Mouse (Mus musculus) CH12.LX (cell line): ENCODE results near the gene Fam78b. TPM values are rescaled to one million over a fixed set of nuclear protein-coding genes. Genes with fewer than 3 reads are reported as not detected.

Experiments used
- DNase-seq: peaks from one replicate; pipeline ENCODE4 v3.0.0-alpha.2; 2013; ENCODE audit errors: extremely low read depth
- H3K27ac ChIP-seq: 2 replicates; pipeline ENCODE4 v1.5.1; 2012; ENCODE audit warnings: low read depth, mild to moderate bottlenecking, control low read depth, moderate library complexity; ENCODE audit not compliant: insufficient read depth
- H3K27me3 ChIP-seq: replicated peaks from 2 replicates; pipeline ENCODE3; 2012; ENCODE audit warnings: inconsistent platforms
- H3K36me3 ChIP-seq, 2 experiments: replicated peaks in 1 of 2; 2 replicates each; pipeline versions ENCODE3 to v1.6.1; 2012; ENCODE audit warnings: inconsistent platforms in 1 of 2, low read length in 1 of 2, mild to moderate bottlenecking in 1 of 2, mixed read lengths in 1 of 2, moderate library complexity in 1 of 2; ENCODE audit not compliant: control insufficient read depth in 1 of 2, insufficient read depth in 1 of 2
- H3K4me1 ChIP-seq, 2 experiments: 2 replicates each; pipeline ENCODE4 v1.6.1; 2012; ENCODE audit warnings: inconsistent platforms in 1 of 2, moderate library complexity in 1 of 2; ENCODE audit not compliant: insufficient read depth in 2 of 2, control insufficient read depth in 1 of 2
- H3K4me2 ChIP-seq: 2 replicates; pipeline ENCODE4 v1.6.1; 2012; ENCODE audit warnings: low read depth, mild to moderate bottlenecking, control low read depth; ENCODE audit not compliant: poor library complexity, insufficient read depth, severe bottlenecking
- H3K4me3 ChIP-seq, 3 experiments: fragments of 150-350 bp in 1 of 3; sonication (generic) in 1 of 3; replicated peaks in 1 of 3; 2 replicates each; pipeline versions ENCODE3 to v1.5.1; 2011 to 2012; ENCODE audit warnings: low read depth in 2 of 3, low read length in 2 of 3, mild to moderate bottlenecking in 2 of 3, moderate library complexity in 2 of 3, control low read depth in 1 of 3, improper control_type of control experiment in 1 of 3, inconsistent platforms in 1 of 3, mixed read lengths in 1 of 3; ENCODE audit not compliant: poor library complexity in 1 of 3
- H3K79me2 ChIP-seq: replicated peaks from 2 replicates; pipeline ENCODE4 v1.6.1; 2012; ENCODE audit warnings: mild to moderate bottlenecking, moderate library complexity; ENCODE audit not compliant: control insufficient read depth, poor library complexity, insufficient read depth, severe bottlenecking; ENCODE audit errors: extremely low read depth
- H3K9ac ChIP-seq: 2 replicates; pipeline ENCODE4 v1.6.1; 2012; ENCODE audit warnings: low read depth, mild to moderate bottlenecking, control low read depth, moderate library complexity; ENCODE audit not compliant: insufficient read depth
- H3K9me3 ChIP-seq: replicated peaks from 2 replicates; pipeline ENCODE3; 2012; ENCODE audit warnings: low read length, inconsistent platforms, mixed read lengths
- BHLHE40 ChIP-seq: IDR thresholded peaks from 2 replicates; pipeline ENCODE4 v1.6.1; 2011; ENCODE audit warnings: mild to moderate bottlenecking, low read depth, low read length, improper control_type of control experiment
- CHD2 ChIP-seq: IDR thresholded peaks from 2 replicates; pipeline ENCODE4 v1.6.1; 2011; ENCODE audit warnings: low read length, improper control_type of control experiment
- CTCF ChIP-seq, 2 experiments: IDR thresholded peaks in 1 of 2; conservative IDR thresholded peaks in 1 of 2; 2 replicates each; pipeline ENCODE4 v1.5.1; 2011 to 2012; ENCODE audit warnings: low read depth in 2 of 2, low read length in 2 of 2, improper control_type of control experiment in 1 of 2, inconsistent platforms in 1 of 2, mild to moderate bottlenecking in 1 of 2, moderate library complexity in 1 of 2
- EP300 ChIP-seq: IDR thresholded peaks from 2 replicates; pipeline ENCODE4 v1.6.1; 2011; ENCODE audit warnings: low read length, improper control_type of control experiment
- GABPA ChIP-seq: IDR thresholded peaks from 2 replicates; pipeline ENCODE4 v1.6.1; 2012; ENCODE audit warnings: low read depth, low read length, improper control_type of control experiment, inconsistent platforms; ENCODE audit not compliant: insufficient replicate concordance
- IRF4 ChIP-seq: IDR thresholded peaks from 2 replicates; pipeline ENCODE4 v1.6.1; 2014; ENCODE audit warnings: low read depth, mild to moderate bottlenecking, inconsistent platforms, low read length, improper control_type of control experiment
- JUN ChIP-seq: IDR thresholded peaks from 2 replicates; pipeline ENCODE4 v1.6.1; 2011; ENCODE audit warnings: low read depth, mild to moderate bottlenecking, low read length, improper control_type of control experiment, moderate library complexity; ENCODE audit not compliant: insufficient read depth
- MAZ ChIP-seq: IDR thresholded peaks from 2 replicates; pipeline ENCODE4 v1.6.1; 2012; ENCODE audit warnings: low read depth, mild to moderate bottlenecking, inconsistent platforms, low read length, improper control_type of control experiment, moderate library complexity
- MEF2A ChIP-seq: IDR thresholded peaks from 2 replicates; pipeline ENCODE4 v1.6.1; 2014; ENCODE audit warnings: low read depth, mild to moderate bottlenecking, inconsistent platforms, low read length, improper control_type of control experiment, borderline replicate concordance
- MYC ChIP-seq: IDR thresholded peaks from 2 replicates; pipeline ENCODE4 v1.6.1; 2011; ENCODE audit warnings: low read depth, mild to moderate bottlenecking, improper control_type of control experiment, low read length
- NELFE ChIP-seq: IDR thresholded peaks from 2 replicates; pipeline ENCODE4 v1.6.1; 2011; ENCODE audit warnings: low read depth, low read length, improper control_type of control experiment
- PAX5 ChIP-seq: IDR thresholded peaks from 2 replicates; pipeline ENCODE4 v1.6.1; 2012; ENCODE audit warnings: low read length, inconsistent platforms, mixed read lengths
- RAD21 ChIP-seq: IDR thresholded peaks from 2 replicates; pipeline ENCODE4 v1.6.1; 2011; ENCODE audit warnings: low read depth, mild to moderate bottlenecking, low read length, improper control_type of control experiment, moderate library complexity
- RCOR1 ChIP-seq: conservative IDR thresholded peaks from 2 replicates; pipeline ENCODE4 v1.6.1; 2012; ENCODE audit warnings: low read depth, mild to moderate bottlenecking, inconsistent platforms, low read length, improper control_type of control experiment
- SIN3A ChIP-seq: IDR thresholded peaks from 2 replicates; pipeline ENCODE4 v1.6.1; 2012; ENCODE audit warnings: low read length, improper control_type of control experiment, inconsistent platforms
- SMC3 ChIP-seq: IDR thresholded peaks from 2 replicates; pipeline ENCODE4 v1.6.1; 2011; ENCODE audit warnings: low read depth, low read length, improper control_type of control experiment
- TBP ChIP-seq: conservative IDR thresholded peaks from 2 replicates; pipeline ENCODE4 v1.6.1; 2011; ENCODE audit warnings: low read depth, low read length, improper control_type of control experiment
- TCF12 ChIP-seq: IDR thresholded peaks from 2 replicates; pipeline ENCODE4 v1.6.1; 2014; ENCODE audit warnings: low read depth, mild to moderate bottlenecking, inconsistent platforms, low read length, improper control_type of control experiment
- UBTF ChIP-seq: IDR thresholded peaks from 2 replicates; pipeline ENCODE4 v1.6.1; 2012; ENCODE audit warnings: low read depth, mild to moderate bottlenecking, inconsistent platforms, low read length, improper control_type of control experiment, moderate library complexity
- USF2 ChIP-seq: conservative IDR thresholded peaks from 2 replicates; pipeline ENCODE4 v1.6.1; 2011; ENCODE audit warnings: low read depth, low read length, improper control_type of control experiment
- ZC3H11A ChIP-seq: IDR thresholded peaks from 2 replicates; pipeline ENCODE4 v1.6.1; 2012; ENCODE audit warnings: low read depth, mild to moderate bottlenecking, inconsistent platforms, low read length, improper control_type of control experiment
- ZMIZ1 ChIP-seq: IDR thresholded peaks from 2 replicates; pipeline ENCODE4 v1.6.1; 2012; ENCODE audit warnings: low read depth, mild to moderate bottlenecking, inconsistent platforms, low read length, improper control_type of control experiment
- ZNF384 ChIP-seq: IDR thresholded peaks from 2 replicates; pipeline ENCODE4 v1.6.1; 2012; ENCODE audit warnings: low read depth, low read length, improper control_type of control experiment, inconsistent platforms
- dilution Hi-C: fragments of 300-500 bp; cut with MboI; formaldehyde crosslinking; loops from 2 replicates; pipeline ENCODE4 v1.14.3; 2020; ENCODE audit warnings: low sequenced_read_pairs; ENCODE audit not compliant: extremely low pct_unique_long_range_greater_than_20kb, extremely low pct_ligation_motif_present
- in situ Hi-C: fragments of 300-500 bp; cut with MboI; formaldehyde crosslinking; loops from 3 replicates; pipeline ENCODE4 v1.14.3; 2019; ENCODE audit warnings: low sequenced_read_pairs, low pct_ligation_motif_present, low pct_unique_long_range_greater_than_20kb, mixed read lengths
- polyA plus RNA-seq: library from polyadenylated mRNA; unstranded; fragments of >175 nt; gene quantifications from 2 replicates; pipeline ENCODE4 v1.2.1, GENCODE M21; 2012; ENCODE audit warnings: low read depth; ENCODE audit not compliant: insufficient read length
- total RNA-seq, 2 experiments: library from RNA; depleted of rRNA; stranded (reverse); fragments of 300-350 nt in 1 of 2; fragments of >200 nt in 1 of 2; gene quantifications; 2 replicates each; pipeline ENCODE4 v1.2.3; 2012 to 2014

The Fam78b gene
- total and polyA plus RNA-seq, 3 experiments = not detected

- Histone ChIP-seq H3K4me3 (no peak overlapping the region), H3K9ac (no peak overlapping the region), H3K27ac (no peak overlapping the region), H3K79me2 (no peaks in the 10 kb centered on the region), H3K4me2 (no peak overlapping the region), H3K9me3 (no peaks in the 10 kb centered on the region), H3K4me1 (no peaks in the 10 kb centered on the region), H3K36me3 (no peaks in the 10 kb centered on the region)
- in situ Hi-C loops = no loop called here
- dilution Hi-C loops = no loop called here
- TF ChIP-seq ZC3H11A (no peak), PAX5 (no peak), SMC3 (no peak), MAZ (no peak), MYC (no peak), SIN3A (no peak), ZNF384 (no peak), GABPA (no peak), CTCF (conservative IDR thresholded peaks at IDR 0.05 in 1 of 2, IDR thresholded peaks at IDR 0.05 in 1 of 2; ENCODE audit: low read depth in 2 of 2, low read length in 2 of 2) (no peak), RCOR1 (no peak), IRF4 (no peak)
- TF ChIP-seq, all 38 proteins: peak for 0
- peaks cover 27% of the 10 kb centered on the region for H3K27me3 ChIP-seq
- DNase-seq = no peak
These were observed 124.7 kb downstream of the Fam78b start for GRCm38 (mm10) chr1:167125870-167126269.

- Histone ChIP-seq H3K36me3 (no peaks in the 10 kb centered on the region), H3K79me2 (no peaks in the 10 kb centered on the region), H3K9me3 (no peaks in the 10 kb centered on the region), H3K9ac (no peak overlapping the region), H3K4me2 (no peak overlapping the region), H3K4me3 (no peak overlapping the region), H3K27ac (no peak overlapping the region), H3K27me3 (peaks cover 31% of the 10 kb centered on the region), H3K4me1 (no peaks in the 10 kb centered on the region)
- no peak for TF ChIP-seq SIN3A
- TF ChIP-seq NELFE = no peak
- DNase-seq = no peak
- in situ Hi-C loops (no loop called here), dilution Hi-C loops (no loop called here)
These were observed 125.1 kb downstream of the Fam78b start for GRCm38 (mm10) chr1:167126292-167126691.

- no peaks in the 10 kb centered on the region for H3K79me2 ChIP-seq
- no peak overlapping the region for H3K4me3 ChIP-seq
- no peak overlapping the region for H3K9ac ChIP-seq
- DNase-seq = no peak
- peaks cover 34% of the 10 kb centered on the region for H3K27me3 ChIP-seq
- no peaks in the 10 kb centered on the region for H3K36me3 ChIP-seq
- no peaks in the 10 kb centered on the region for H3K9me3 ChIP-seq
- in situ Hi-C loops (no loop called here), dilution Hi-C loops (no loop called here)
- no peak overlapping the region for H3K27ac ChIP-seq
- TF ChIP-seq SMC3 (no peak), MYC (no peak), BHLHE40 (no peak), UBTF (no peak), USF2 (no peak), ZMIZ1 (no peak), JUN (no peak), EP300 (no peak), CHD2 (no peak), TCF12 (no peak), TBP (no peak), MEF2A (no peak), PAX5 (no peak), RAD21 (no peak)
- no peak overlapping the region for H3K4me2 ChIP-seq
- H3K4me1 ChIP-seq = no peaks in the 10 kb centered on the region
These were observed 134.5 kb downstream of the Fam78b start for GRCm38 (mm10) chr1:167135748-167136147.
